Mouse (Mus musculus) layer of hippocampus, adult 9-10 months (tissue): Measurements from ENCODE around the gene Mapk1ip1l.
"Not testable (repeated sequence)": the region's sequence is repeated elsewhere in the genome, so short reads cannot be mapped to it uniquely, and the experiment has no call there.

Experiments
- DNase-seq: peaks from one replicate; pipeline ENCODE4 v3.0.0; 2022; ENCODE audit warnings: low spot score

Mapk1ip1l gene

DNA sequence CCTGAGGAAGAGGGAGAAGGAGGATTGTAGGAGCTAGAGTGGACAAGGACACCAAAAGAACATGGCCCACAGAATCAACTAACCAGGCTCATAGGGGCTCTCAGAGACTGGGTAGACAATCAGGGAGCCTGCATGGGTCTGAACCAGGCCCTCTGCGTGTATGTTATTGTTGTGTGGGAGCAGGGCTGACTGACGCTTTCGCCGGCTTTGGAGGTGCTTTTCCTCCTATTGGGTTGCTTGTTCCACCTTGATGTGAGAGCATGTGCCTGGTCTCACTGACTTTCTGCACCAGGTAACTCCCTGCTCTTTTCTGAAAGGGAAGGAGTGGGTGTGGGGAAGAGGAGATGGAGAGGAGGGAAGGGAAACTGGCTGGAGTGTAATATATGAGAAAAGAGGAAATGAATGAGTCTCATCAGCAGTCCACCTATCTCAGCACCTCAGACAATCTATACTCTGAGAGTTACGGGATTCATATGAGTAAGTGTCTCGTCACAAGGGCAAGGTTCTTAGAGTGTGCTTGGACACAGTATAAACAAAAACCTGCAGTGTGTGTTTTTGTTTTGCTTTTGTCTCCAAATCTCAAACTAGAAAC, 6.8 kb downstream of the Mapk1ip1l start:
- DNase-seq = no peak

DNA sequence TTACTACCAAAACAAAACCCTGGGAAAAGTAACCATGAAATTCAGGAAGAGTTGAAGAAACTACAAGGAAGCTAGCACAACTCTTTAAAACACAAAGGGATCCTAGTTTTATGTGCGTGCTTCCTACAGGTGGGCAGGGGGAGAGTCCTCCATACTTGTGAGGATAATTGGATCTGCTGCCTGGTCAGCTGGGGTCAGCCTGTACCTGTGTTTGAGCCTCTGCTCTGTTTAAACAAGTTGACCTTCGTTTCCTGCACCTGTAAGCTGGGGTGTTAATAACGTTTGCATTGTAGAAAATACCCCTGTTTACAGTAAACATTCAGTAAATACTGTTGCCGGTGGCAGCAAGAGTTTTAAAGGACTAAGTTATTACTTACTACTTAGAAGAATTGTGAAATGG, 7.9 kb downstream of the Mapk1ip1l start:
- DNase-seq = no peak

DNA sequence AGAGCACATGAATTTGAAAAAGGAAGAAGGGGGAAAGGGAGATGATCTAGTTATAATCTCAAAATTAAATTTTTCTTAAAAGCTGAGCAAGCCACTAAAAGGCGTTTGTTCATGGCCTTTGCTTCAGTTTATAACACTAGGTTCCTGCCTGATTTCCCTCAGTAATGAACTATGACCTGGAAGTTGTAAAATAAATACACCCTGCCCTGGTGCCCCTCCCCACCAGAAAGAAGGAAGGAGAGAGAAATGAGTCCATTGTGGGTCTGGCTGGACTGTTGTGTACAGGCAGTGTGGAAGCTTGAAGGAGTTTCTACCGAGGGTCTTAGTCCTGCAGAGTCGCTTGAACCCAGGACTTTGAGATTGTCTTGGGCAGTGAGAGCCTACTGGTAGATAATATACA, 9.6 kb downstream of the Mapk1ip1l start:
- no peak for DNase-seq

DNA sequence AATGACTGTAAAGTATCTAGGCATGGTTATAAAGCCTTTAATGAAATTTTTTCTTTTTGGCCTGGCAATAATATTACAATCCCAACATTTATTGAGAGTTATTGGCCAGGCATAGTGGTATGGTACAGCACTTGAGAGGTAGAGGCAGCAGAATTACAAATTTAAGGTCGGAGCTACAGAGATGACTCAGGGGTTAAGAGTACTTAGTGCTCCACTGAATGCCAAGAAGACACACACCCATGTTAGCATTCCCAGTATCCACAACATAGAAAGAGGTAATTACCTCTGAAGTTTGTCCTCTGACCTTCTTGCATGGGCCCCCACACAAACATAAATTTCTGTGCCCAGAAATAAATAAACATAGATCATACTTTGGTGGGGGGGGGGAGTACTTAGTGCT, 11.0 kb downstream of the Mapk1ip1l start:
- no peak for DNase-seq

DNA sequence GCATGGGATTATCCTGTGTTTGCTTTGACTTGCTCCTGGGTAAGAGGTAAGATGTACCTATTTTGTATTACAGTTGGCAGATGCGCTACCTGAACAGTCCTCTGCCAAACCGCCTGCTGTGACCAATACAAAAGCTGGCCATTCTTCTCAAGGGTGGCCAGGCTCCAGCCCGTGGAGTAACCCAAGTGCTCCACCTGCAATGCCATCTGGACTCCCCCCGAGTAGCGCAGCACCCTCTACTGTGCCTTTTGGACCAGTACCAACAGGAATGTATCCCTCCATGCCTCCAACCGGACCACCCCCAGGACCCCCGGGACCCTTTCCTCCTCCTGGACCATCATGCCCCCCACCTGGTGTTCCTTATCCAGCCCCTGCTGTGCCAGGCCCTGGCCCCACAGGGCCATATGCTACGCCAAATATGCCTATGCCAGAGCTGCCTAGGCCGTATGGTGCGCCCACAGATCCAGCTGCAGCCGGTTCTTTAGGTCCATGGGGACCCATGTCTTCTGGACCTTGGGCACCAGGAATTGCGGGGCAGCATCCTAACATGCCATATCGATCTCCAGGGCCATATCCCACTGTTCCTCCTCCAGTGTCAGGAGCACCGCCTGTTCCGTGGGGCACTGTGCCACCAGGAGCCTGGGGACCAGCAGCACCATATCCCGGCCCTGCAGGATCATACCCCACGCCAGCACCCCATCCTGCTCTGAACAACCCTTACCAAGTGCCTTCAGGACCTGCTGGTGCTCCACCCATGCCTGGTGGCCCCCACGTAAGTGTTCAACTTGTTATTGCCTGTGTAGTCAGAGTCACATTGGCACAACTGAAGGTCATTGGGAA, 12.5 kb downstream of the Mapk1ip1l start:
- no peak for DNase-seq

DNA sequence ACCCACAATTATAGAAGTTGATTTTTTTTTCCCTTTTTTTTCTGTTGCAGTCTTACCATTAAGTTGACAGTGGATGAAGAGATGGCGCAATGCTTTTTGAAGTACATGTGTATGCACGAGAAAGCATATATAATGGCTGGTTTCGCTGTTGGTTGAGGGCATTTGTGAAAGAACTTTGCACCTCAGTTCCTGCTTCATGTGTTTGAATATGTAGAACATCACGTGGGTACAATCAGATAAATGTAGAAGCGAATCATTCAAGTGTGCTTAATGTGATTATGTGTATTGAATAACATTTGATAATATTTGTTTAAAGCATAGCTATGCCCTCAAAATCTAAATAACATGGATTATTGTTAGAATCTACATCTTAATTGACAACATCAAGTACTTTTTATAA, 21.3 kb downstream of the Mapk1ip1l start:
- DNase-seq = no peak

DNA sequence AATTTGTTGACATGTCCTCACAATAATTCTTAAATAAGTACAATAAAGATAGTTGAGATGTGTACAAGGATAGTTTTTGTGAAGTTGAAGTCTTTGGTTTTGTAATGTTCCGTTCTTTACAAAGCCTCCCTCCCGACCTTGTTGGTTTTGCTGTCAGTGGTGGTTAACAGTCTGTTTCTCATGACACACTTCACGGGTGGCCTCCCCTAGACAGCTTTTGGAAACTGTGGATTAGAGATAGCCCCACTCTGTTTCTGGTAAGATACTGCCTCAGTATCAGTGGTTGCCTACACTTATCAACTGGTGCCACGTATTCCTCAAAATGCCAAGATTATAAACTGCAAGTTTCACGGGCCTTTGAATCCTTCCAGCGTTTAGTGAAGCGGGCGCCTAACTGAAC, 23.5 kb downstream of the Mapk1ip1l start:
- not testable (repeated sequence) for DNase-seq

DNA sequence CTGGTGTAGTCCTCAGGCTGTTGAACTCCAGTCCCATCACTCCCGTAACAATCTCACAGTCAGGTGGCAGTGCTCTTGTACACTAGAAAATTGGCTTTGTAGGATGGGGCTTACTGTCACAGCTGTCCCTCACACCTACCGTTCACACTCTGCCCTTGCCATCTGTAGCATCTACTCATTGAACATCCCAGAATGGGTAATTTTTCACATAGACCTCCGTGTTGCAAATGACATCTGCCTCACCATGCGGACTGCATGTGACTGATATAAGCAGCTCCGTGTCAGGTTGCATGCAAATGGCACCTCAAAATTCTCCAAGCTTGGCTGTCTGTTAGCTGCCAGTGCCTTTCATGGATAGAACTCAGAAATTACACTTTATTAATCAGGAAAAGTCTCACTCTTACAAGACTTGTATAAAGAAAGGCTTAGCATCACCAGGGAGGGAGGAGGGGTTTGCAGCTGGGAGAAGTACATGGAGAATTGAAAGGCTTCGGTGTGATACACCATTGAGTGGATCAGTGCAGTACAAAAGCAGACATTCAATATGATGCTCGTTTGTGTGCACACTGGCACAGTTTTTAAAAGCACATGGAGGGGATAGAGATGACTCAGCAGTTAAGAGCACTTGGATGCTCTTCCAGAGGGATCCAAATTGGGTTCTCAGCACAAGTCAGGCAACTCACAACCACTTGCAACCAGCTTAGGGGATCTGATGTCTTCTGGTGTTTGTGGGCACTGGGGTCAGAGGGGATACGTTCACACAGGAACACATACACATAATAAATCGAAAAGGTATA, 28.1 kb downstream of the Mapk1ip1l start:
- peak; percentile 22 for DNase-seq

DNA sequence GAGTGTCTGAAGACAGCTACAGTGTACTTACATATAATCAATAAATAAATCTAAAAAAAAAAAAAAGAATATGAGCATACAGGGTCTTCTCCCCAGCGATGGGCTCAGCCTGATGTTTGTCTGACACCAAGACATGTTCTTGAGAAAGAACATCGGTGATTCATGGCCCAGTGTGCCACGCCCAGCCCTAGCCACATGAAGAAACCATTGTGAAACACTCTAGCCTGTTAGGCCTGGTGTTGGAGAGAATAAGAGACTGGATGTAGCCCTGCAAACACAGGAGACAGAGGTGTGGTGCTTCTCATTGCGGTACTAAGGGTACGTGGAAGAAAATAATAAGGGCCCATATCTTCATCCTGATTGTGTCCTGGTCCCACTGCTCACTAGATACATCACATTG, 29.3 kb downstream of the Mapk1ip1l start:
- DNase-seq = no peak

DNA sequence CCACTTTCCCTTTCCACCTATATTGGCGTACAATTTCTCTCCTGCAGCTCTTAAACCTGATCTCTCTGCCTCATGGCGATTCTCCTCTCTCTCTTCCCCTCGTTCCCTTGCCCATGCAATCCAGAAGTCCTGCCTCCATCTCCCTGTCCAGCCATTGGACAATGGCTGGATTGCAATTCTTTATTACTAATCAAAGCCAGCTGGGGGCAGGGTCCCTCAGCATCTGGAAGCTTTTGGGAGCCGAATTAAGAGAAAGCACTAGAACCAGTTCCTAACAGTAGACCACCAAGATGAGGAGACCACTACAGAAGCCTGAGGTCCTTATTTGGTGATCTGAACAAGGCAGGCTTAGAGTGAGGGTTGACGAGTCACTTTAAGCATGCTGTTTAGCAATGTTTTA, 33.9 kb downstream of the Mapk1ip1l start:
- DNase-seq = no peak

DNA sequence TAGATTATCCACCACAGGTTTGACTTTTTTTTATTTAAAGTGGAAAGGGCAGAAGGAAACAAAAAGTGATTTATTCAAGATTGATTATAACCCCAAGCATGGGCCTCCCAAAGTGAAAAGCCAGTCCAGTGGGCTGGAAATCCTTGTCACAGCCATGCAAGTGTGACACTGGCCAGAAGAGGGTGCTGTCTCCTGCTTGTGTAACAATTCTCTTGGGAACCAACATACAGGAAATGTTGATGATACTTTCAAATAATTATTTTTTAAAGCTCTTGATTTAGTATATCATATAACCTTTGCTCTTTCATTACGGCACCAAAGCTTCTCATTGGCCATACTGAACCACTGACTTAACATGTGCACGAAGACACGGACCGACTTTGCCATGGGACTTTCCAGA, 36.8 kb downstream of the Mapk1ip1l start:
- DNase-seq = peak; percentile 67

DNA sequence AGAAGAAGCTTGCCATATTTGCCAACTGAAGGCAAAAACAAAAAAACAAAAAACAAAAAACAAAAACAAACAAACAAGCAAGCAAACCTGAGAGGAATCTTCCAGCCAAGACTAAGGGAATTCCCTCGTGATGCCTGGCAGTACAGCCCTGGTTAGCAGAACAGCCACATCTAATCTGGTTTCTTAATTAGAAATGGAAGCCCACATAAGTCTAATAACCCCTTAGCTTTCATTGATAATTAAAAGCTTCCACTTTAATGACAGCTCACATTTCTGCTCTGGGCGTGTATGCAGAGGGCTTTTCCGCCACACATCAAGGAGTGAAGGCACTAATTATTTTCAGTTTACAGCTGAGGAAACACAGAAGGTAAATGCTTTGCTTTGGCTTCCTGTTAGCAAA, 37.2 kb downstream of the Mapk1ip1l start:
- no peak for DNase-seq

DNA sequence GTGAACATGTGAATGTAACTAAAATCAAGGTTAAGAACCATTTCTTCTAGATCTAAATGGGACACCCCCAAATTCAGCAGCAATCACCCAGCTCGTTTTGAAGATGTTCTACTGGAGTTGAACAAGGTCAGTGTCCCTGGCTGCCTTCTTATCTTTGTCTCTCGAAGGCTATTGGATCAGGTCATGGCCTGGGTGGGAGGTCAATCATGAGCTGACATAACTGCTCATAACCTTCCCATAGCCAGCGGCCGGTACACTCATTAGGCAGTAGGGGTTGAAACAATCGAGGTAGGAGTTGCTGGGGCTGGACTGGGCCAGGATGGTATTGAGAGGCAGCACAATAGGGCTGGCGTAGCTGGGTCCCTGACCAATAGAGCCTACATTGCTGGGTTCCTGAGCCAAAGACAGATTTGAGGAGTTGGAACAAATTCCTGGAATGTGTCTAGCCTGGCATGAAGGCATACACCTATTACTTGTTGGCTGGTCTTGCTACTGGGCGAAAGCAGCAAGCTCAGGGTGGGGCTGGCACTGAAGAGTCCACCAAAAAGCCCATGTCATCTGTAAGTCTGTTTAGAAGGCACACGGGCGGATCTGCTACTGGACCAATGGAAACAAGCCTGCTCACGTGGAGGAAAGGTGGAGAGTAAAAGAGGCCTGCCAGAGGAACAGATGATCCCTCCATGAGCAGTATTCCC, 42.3 kb downstream of the Mapk1ip1l start:
- DNase-seq = no peak

DNA sequence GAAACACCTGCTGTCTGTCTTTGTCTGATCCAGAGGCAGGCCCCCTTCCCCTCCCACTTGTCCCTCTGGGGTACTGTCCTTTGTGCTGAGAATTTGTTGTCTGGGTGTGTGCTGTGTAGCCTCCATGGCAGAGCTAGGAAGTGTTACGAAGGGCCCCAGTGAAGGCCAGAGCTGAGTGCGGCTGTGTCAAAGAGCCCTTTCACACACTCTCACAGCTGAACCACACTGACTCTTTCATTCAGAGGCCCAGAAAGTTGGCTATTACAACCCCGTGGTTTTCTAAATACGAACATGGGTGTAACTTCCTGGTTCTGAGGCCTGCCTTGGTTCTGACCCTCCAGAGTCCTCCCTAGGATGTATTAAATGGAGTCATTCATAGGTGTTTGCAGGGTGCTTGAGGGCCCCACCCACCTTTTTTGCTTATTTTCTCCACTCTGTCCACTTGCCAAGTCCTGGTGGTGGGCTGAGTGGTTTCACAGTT, 43.8 kb downstream of the Mapk1ip1l start:
- no peak for DNase-seq

DNA sequence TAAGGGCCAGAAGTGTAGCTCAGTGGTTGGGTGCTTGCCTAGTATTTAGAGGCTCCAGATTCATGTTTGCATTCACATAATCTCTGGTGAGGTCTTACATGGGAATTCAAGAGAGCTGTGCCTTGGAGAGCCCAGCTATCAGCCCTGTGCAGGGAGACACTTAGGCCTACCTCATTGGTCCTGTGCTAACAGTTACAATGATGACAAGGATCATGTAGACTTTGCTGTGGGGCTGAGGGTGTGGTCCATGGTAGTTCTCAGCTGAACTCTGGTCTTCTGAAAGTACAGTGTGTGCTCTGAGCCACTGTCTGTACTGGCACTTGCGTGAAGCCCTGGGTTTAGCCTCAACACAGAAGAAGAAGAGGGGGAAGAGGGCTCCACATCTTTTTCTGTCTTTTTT, 48.6 kb downstream of the Mapk1ip1l start:
- DNase-seq = no peak

DNA sequence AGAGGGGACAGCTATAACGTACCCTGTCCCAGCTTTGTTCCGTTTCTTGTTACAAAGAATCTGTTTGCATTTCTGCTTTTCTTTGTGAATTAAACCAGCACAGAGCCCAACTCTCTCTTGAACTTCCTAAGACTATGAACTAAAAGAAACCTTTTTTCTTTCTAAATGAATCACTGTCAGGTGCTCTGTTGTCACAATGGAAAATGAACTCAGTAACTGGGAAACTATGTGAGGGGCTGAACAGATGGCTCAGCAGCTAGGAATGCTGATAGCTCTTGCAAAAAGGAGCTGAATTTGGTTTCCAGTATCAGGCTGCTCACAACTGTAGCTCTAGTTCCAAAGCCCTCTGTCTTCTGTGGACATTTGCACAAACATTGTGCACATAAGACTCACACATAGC, 52.9 kb downstream of the Mapk1ip1l start:
- no peak for DNase-seq

DNA sequence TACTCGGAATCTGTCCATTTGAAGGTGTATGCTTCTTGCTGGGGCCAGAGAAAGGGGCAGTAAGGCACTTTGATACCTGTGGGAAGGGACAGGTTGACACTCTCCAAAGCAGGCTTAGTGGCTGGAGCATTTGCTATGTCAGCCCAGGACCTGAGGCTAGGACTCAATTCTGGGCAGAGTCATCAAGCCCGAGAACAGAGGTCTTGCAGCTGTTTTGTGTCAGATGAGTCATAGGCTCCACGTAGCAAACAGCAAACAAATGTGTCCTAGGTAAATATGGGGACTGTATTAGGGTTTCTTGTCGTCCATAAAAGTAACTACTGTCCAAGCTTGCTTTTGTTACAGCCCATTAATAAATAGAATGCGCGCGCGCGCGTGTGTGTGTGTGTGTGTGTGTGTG, 54.2 kb downstream of the Mapk1ip1l start:
- no peak for DNase-seq

DNA sequence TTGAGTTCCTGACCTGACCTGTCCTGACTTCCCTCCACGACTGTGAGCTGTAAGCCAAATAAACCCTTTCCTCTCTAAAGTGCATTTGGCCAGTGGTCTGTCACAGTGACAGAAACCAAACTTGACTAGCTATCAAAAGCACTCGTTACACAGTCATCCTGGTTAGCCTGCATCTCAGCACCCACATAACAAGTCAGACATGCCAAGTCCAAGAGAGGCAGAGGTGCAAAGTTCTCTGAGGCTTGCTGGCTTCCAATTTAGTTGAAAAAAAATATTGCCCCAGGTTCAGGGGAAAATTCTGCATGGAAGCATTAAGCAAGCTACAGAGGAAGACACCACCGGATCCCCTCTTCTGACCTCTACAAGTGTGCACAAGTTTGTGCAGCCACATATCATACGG, 55.2 kb downstream of the Mapk1ip1l start:
- no peak for DNase-seq

DNA sequence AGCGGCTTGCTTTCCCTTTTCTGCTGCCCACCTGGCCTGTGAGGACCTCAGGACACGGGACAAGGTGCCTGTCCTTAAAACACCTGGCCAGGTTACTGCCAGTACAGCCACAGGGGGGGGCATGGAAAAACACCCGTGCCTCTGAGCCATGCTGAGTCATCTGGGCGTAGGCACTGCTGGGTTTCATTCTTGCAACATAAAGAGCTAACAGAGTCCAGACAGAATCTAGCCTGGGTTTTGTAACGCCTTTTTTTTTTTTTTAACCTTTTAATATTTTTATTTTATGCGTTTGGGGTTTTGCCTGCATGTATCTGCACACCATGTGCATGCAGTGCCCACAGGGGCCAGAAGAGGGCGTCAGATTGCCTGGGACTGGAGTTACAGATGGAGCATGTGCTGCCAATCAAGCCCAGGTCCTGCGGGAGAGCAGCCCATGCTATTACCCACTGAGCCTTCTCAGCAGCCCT, 56.1 kb downstream of the Mapk1ip1l start:
- DNase-seq = no peak

DNA sequence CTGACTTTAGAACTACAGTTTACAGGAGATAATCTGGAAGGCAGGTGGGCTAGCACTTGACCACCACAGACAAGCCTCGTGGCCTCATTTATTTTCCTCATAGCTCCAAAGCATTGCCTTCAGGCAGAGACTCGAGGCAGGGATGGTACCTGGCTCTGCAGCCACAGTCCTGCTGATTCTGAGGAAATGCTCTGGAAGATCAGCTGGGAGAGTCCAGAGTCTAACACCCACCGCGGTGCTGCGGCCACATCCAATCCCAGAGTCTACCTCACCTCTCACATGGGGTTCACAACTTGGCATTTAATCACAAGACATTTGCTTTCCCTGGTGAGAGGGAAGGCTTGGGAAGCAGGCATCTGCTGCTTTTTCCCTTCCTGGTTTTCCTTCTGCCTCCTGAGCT, 56.9 kb downstream of the Mapk1ip1l start:
- DNase-seq = no peak

DNA sequence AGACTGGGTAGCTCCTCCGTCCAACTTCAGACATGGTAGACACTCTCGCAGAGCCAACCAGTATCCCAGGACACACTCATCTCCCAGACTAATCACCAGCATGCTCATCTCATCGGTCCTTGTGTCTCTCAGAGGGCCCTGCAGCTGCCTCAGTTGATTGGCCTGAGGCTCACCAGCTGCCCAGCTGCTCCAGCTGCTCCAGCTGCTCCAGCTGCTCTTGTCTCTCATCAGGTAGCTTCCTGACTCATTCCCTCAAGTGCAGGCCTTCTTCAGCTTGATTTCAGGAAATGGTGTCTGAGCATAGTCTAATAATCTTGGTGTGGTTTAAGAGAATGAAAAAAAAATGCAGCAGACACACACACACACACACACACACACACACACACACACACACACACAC, 58.6 kb downstream of the Mapk1ip1l start:
- DNase-seq = no peak

DNA sequence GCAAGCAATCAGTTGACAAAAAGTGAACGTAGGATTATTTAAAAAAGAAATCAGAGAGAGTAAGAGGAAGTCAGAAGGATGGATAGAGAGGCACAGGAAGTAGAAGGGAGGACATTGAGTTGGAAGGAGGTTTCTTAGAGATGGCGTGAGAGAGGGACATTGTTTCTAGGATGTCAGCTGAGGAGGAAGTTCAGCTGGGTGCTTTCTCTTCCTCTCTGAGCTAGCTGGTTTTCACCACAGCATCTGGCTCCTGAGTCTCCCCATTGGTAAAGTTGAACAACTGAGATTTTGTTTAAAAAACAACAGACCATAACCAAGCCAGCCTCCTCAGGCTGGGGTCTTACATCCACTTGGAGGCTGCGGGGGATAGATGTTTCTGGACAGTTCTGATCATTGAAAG, 61.5 kb downstream of the Mapk1ip1l start:
- no peak for DNase-seq
